Mouse (Mus musculus): ENCODE measurements around the gene Sobp. TPM values are rescaled to one million over a fixed set of nuclear protein-coding genes. Genes with fewer than 3 reads are reported as not detected.
A peak's percentile ranks its signal among the peaks of the same experiment; 100 is the strongest.

Sobp gene
- polyA plus RNA-seq, 1 experiment, result 26.0 TPM

- peak; percentile 29 to 87 for DNase-seq (ENCODE audit: extremely low spot score in 1 of 2, low spot score in 1 of 2)
Measured at GRCm38 (mm10) chr10:42957881-42958651, 216.3 kb downstream of the Sobp start.

GRCm38 (mm10) chr10:42955205-42955604 is 219.1 kb downstream of the Sobp start:
- no peak for DNase-seq (ENCODE audit: extremely low spot score in 1 of 2, low spot score in 1 of 2)

- DNase-seq (ENCODE audit: extremely low spot score in 1 of 2, low spot score in 1 of 2), result no peak
Measured at GRCm38 (mm10) chr10:42953601-42954000, 220.7 kb downstream of the Sobp start.

Other genes with a start within 250 kb of the Sobp start
- 2.9 and 3.9 TPM in 2 replicates for gene 9030612E09Rik, start 174 bp upstream of the Sobp start, polyA plus RNA-seq (2012; rRNA removed)
- 10.4 and 12.6 TPM in 2 replicates for gene Pdss2, start 47.0 kb upstream of the Sobp start, polyA plus RNA-seq (2012; rRNA removed)